Mouse (Mus musculus): ENCODE results near the gene Gm20532.

DNA sequence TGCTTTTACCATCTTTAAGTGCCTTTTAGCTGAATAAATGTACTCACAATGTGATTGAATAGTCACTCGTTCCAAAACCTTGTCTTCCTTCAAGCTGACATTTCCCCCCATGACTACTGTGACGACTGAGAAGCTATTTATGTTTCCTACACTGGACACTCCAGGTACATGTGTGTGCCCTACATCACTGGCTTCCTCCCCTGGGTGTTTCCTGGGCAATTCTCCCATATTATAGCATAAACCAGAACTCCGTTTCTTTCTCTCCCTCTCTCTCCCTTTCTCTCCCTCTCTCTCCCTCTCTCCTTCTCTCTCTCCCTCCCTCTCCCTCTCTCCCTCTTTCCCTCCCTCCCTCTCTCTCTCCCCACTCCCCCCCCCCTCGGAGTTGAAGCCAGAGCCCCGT lies 12.6 kb upstream of the Gm20532 start:
- TF ChIP-seq GATA1 (IDR thresholded peaks at IDR 0.05; ENCODE audit: borderline replicate concordance, low read length): no peak
- no peak for TF ChIP-seq FLI1 (IDR thresholded peaks at IDR 0.05; ENCODE audit: low read length)

All from megakaryocyte, embryonic 14.5 days (primary cell).